Mouse (Mus musculus): Measurements from ENCODE around the gene Gm21698. TPM values are rescaled to one million over a fixed set of nuclear protein-coding genes. Genes with fewer than 3 reads are reported as not detected.
"Not testable (repeated sequence)": the region's sequence is repeated elsewhere in the genome, so short reads cannot be mapped to it uniquely, and the experiment has no call there.

Gm21698 gene
- polyA plus RNA-seq, 1 experiment from 2014 or later: not detected

GRCm38 (mm10) chr5:25945391-25945790, 43.1 kb downstream of the Gm21698 start:
- not testable (repeated sequence) for H3K27me3 ChIP-seq (ENCODE audit: control insufficient read depth, insufficient read depth, low read length); ATAC-seq (ENCODE audit: insufficient read depth, low FRiP score, low TSS enrichment); H3K4me1 ChIP-seq (ENCODE audit: control insufficient read depth, insufficient read depth, low read length); H3K27ac ChIP-seq (ENCODE audit: low read depth, low read length); H3K4me2 ChIP-seq (ENCODE audit: low read depth); H3K9ac ChIP-seq (ENCODE audit: low read length); H3K4me3 ChIP-seq (ENCODE audit: low read depth, low read length); H3K9me3 ChIP-seq (ENCODE audit: control insufficient read depth, low read length); H3K36me3 ChIP-seq (ENCODE audit: control insufficient read depth, insufficient read depth, low read length)
- WGBS: 88% methylated on average over 2 of the region's 2 CpGs
- peak; percentile 5 for DNase-seq (ENCODE audit: low spot score)

DNA sequence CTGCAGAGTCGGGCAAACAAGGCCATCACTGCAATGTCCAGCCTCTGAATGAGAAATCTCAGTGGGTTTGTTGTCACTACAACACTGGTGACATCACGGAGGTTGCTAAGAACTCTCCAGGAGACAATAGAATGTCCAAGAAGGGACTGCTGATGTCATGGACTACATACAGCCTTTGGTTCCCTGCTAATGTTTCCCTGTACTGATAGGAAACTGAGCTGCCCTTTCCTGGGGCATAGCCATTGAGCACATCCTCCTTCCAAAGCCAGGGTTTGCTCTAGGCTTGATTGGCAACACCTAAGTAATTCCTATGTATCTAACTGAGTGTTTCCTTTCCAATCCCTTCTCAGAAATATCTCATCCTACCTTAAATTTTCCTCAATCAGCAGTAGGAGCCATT, 46.2 kb downstream of the Gm21698 start, which contains the start of gene Gm21663:
Gene Gm21663 (minus strand): TSS at position 101 of the 400 bp plus-strand sequence.
- not testable (repeated sequence) for H3K27ac ChIP-seq (ENCODE audit: low read depth, low read length); ATAC-seq (ENCODE audit: insufficient read depth, low FRiP score, low TSS enrichment); H3K4me1 ChIP-seq (ENCODE audit: control insufficient read depth, insufficient read depth, low read length); H3K36me3 ChIP-seq (ENCODE audit: control insufficient read depth, insufficient read depth, low read length); H3K4me3 ChIP-seq (ENCODE audit: low read depth, low read length); DNase-seq (ENCODE audit: low spot score); H3K27me3 ChIP-seq (ENCODE audit: control insufficient read depth, insufficient read depth, low read length); H3K9ac ChIP-seq (ENCODE audit: low read length); H3K9me3 ChIP-seq (ENCODE audit: control insufficient read depth, low read length); H3K4me2 ChIP-seq (ENCODE audit: low read depth)
- 54% methylated on average over 2 of the region's 2 CpGs for WGBS

Other genes starting within 250 kb of the Gm21698 start
- 9.4 and 11.5 TPM in 2 replicates for gene Actr3b, start 228.7 kb downstream of the Gm21698 start, polyA plus RNA-seq (2014; fragmentation: Nextera tagmentation; extraction: Ambion mirVana)
- gene Gm21663, start 46.3 kb downstream of the Gm21698 start, polyA plus RNA-seq (2014; fragmentation: Nextera tagmentation; extraction: Ambion mirVana): not detected in 2 replicates
- not detected in 2 replicates for gene Gm21671, start 34.2 kb downstream of the Gm21698 start, polyA plus RNA-seq (2014; fragmentation: Nextera tagmentation; extraction: Ambion mirVana)
- gene Gm21680, start 16.0 kb downstream of the Gm21698 start, polyA plus RNA-seq (2014; fragmentation: Nextera tagmentation; extraction: Ambion mirVana): 0.08 TPM in 1 of 2 replicates, not detected in the other
- not detected in 2 replicates for gene Gm1979, start 16.1 kb upstream of the Gm21698 start, polyA plus RNA-seq (2014; fragmentation: Nextera tagmentation; extraction: Ambion mirVana)
- gene Gm5862, start 34.3 kb upstream of the Gm21698 start, polyA plus RNA-seq (2014; fragmentation: Nextera tagmentation; extraction: Ambion mirVana): not detected in 2 replicates
- gene Speer4a, start 50.9 kb upstream of the Gm21698 start, polyA plus RNA-seq (2014; fragmentation: Nextera tagmentation; extraction: Ambion mirVana): not detected in 2 replicates
- not detected in 2 replicates for gene Gm7347, start 69.9 kb upstream of the Gm21698 start, polyA plus RNA-seq (2014; fragmentation: Nextera tagmentation; extraction: Ambion mirVana)
- not detected in 2 replicates for gene Gm10471, start 100.6 kb upstream of the Gm21698 start, polyA plus RNA-seq (2014; fragmentation: Nextera tagmentation; extraction: Ambion mirVana)
- not detected in 2 replicates for gene 5031410I06Rik, start 116.7 kb upstream of the Gm21698 start, polyA plus RNA-seq (2014; fragmentation: Nextera tagmentation; extraction: Ambion mirVana)
- gene Gm10220, start 132.8 kb upstream of the Gm21698 start, polyA plus RNA-seq (2014; fragmentation: Nextera tagmentation; extraction: Ambion mirVana): not detected in 2 replicates